Mouse (Mus musculus) gastrocnemius, postnatal 25 days (tissue): ENCODE measurements around the gene Kdm4b. TPM values are rescaled to one million over a fixed set of nuclear protein-coding genes. Genes with fewer than 3 reads are reported as not detected.

Source experiments
- DNase-seq: peaks from one replicate; pipeline ENCODE4 v3.0.0; 2022
- total RNA-seq, 2 experiments: library from RNA; stranded (reverse); gene quantifications; 1 replicate in 1 of 2; 2 replicates in 1 of 2; pipeline ENCODE4 v1.2.3; 2021

Gene Kdm4b
- total RNA-seq, 2 experiments from 2014 or later = 21.5 to 22.6 TPM

- DNase-seq = no peak
Observed at GRCm38 (mm10) chr17:56298238-56298637, 27.6 kb upstream of the Kdm4b start.

GRCm38 (mm10) chr17:56300186-56300585, 25.7 kb upstream of the Kdm4b start, which contains the start of gene Arrdc5:
Gene Arrdc5 (minus strand): TSS chr17:56300286.
- DNase-seq = no peak

GRCm38 (mm10) chr17:56302363-56302996, 23.4 kb upstream of the Kdm4b start:
- DNase-seq = no peak

GRCm38 (mm10) chr17:56303160-56303846, 22.6 kb upstream of the Kdm4b start, which contains the start of gene Uhrf1:
Gene Uhrf1 (plus strand): TSS chr17:56303321.
- DNase-seq = peak; percentile 70

- peak; percentile 95 for DNase-seq
Observed at GRCm38 (mm10) chr17:56303847-56304586, 21.8 kb upstream of the Kdm4b start.

GRCm38 (mm10) chr17:56304718-56305117, 21.1 kb upstream of the Kdm4b start:
- no peak for DNase-seq

GRCm38 (mm10) chr17:56305156-56305555, 20.7 kb upstream of the Kdm4b start:
- DNase-seq = no peak

- no peak for DNase-seq
Observed at GRCm38 (mm10) chr17:56305826-56306225, 20.0 kb upstream of the Kdm4b start.

GRCm38 (mm10) chr17:56308088-56308487, 17.8 kb upstream of the Kdm4b start:
- DNase-seq = no peak

GRCm38 (mm10) chr17:56309191-56309945, 16.5 kb upstream of the Kdm4b start:
- no peak for DNase-seq

GRCm38 (mm10) chr17:56324419-56324818, 1.4 kb upstream of the Kdm4b start:
- DNase-seq = no peak

- no peak for DNase-seq
Observed at GRCm38 (mm10) chr17:56326153-56327147, 588 bp downstream of the Kdm4b start.

- DNase-seq = no peak
Observed at GRCm38 (mm10) chr17:56329267-56329666, 3.4 kb downstream of the Kdm4b start.

- no peak for DNase-seq
Observed at GRCm38 (mm10) chr17:56330345-56330744, 4.5 kb downstream of the Kdm4b start.

GRCm38 (mm10) chr17:56331256-56331655, 5.4 kb downstream of the Kdm4b start:
- peak; percentile 57 for DNase-seq

- DNase-seq = no peak
Observed at GRCm38 (mm10) chr17:56332987-56333386, 7.1 kb downstream of the Kdm4b start.

GRCm38 (mm10) chr17:56337190-56337589, 11.3 kb downstream of the Kdm4b start:
- DNase-seq = peak; percentile 48

- DNase-seq = no peak
Observed at GRCm38 (mm10) chr17:56337791-56338190, 11.9 kb downstream of the Kdm4b start.

GRCm38 (mm10) chr17:56338909-56339308, 13.0 kb downstream of the Kdm4b start:
- DNase-seq = no peak

- DNase-seq = no peak
Observed at GRCm38 (mm10) chr17:56340717-56341116, 14.9 kb downstream of the Kdm4b start.

- DNase-seq = no peak
Observed at GRCm38 (mm10) chr17:56343466-56343865, 17.6 kb downstream of the Kdm4b start.
